Mouse (Mus musculus): ENCODE results near the gene Ceacam19. TPM values are rescaled to one million over a fixed set of nuclear protein-coding genes. Genes with fewer than 3 reads are reported as not detected.

Ceacam19 gene
- polyA plus RNA-seq, 1 experiment = 0.30 TPM

- Histone ChIP-seq H3K27ac (ENCODE audit: control insufficient read depth, insufficient read depth, low read length) (no peak overlapping the region), H3K36me3 (ENCODE audit: control insufficient read depth, insufficient read depth, low read length) (no peaks in the 10 kb centered on the region), H3K4me1 (replicated peaks; ENCODE audit: control insufficient read depth, insufficient read depth, low read length) (peaks cover 50% of the 10 kb centered on the region), H3K4me3 (ENCODE audit: control insufficient read depth, insufficient read depth, low read length) (no peak overlapping the region), H3K27me3 (ENCODE audit: control insufficient read depth, insufficient read depth, low read length) (no peaks in the 10 kb centered on the region)
- DNase-seq = no peak
- 93% methylated on average over 5 of the region's 5 CpGs for WGBS
- TF ChIP-seq POLR2A (IDR thresholded peaks at IDR 0.05; ENCODE audit: control insufficient read depth, extremely low read depth, insufficient read depth, low read length, poor library complexity) (no peak), CTCF (IDR thresholded peaks at IDR 0.05; ENCODE audit: borderline replicate concordance, control insufficient read depth, extremely low read depth, insufficient read depth, low read length, poor library complexity) (no peak)
Observed at GRCm38 (mm10) chr7:19928486-19928885, 40.7 kb upstream of the Ceacam19 start.

GRCm38 (mm10) chr7:19926849-19927480, 39.2 kb upstream of the Ceacam19 start:
- TF ChIP-seq CTCF (IDR thresholded peaks at IDR 0.05; ENCODE audit: borderline replicate concordance, control insufficient read depth, extremely low read depth, insufficient read depth, low read length, poor library complexity) = no peak
- no peaks in the 10 kb centered on the region for H3K27me3 ChIP-seq (ENCODE audit: control insufficient read depth, insufficient read depth, low read length)
- no peak for DNase-seq
- H3K4me3 ChIP-seq (ENCODE audit: control insufficient read depth, insufficient read depth, low read length) = no peak overlapping the region
- H3K4me1 ChIP-seq (replicated peaks; ENCODE audit: control insufficient read depth, insufficient read depth, low read length) = peaks cover 48% of the 10 kb centered on the region
- WGBS = 2% methylated on average over 2 of the region's 2 CpGs
- peak overlapping the region; percentile 72 for H3K27ac ChIP-seq (ENCODE audit: control insufficient read depth, insufficient read depth, low read length)
- no peaks in the 10 kb centered on the region for H3K36me3 ChIP-seq (ENCODE audit: control insufficient read depth, insufficient read depth, low read length)

GRCm38 (mm10) chr7:19925376-19925775, 37.6 kb upstream of the Ceacam19 start:
- no peak for DNase-seq
- Histone ChIP-seq H3K4me3 (ENCODE audit: control insufficient read depth, insufficient read depth, low read length) (no peak overlapping the region), H3K27me3 (ENCODE audit: control insufficient read depth, insufficient read depth, low read length) (no peaks in the 10 kb centered on the region), H3K4me1 (replicated peaks; ENCODE audit: control insufficient read depth, insufficient read depth, low read length) (peaks cover 45% of the 10 kb centered on the region), H3K36me3 (ENCODE audit: control insufficient read depth, insufficient read depth, low read length) (no peaks in the 10 kb centered on the region), H3K27ac (ENCODE audit: control insufficient read depth, insufficient read depth, low read length) (no peak overlapping the region)
- 88% methylated on average over 1 of the region's 1 CpGs for WGBS
- TF ChIP-seq CTCF (IDR thresholded peaks at IDR 0.05; ENCODE audit: borderline replicate concordance, control insufficient read depth, extremely low read depth, insufficient read depth, low read length, poor library complexity) (no peak), POLR2A (IDR thresholded peaks at IDR 0.05; ENCODE audit: control insufficient read depth, extremely low read depth, insufficient read depth, low read length, poor library complexity) (no peak)

GRCm38 (mm10) chr7:19923797-19924196, 36.0 kb upstream of the Ceacam19 start:
- 14% methylated on average over 11 of the region's 15 CpGs for WGBS

GRCm38 (mm10) chr7:19923354-19923753, 35.6 kb upstream of the Ceacam19 start:
- DNase-seq = no peak
- Histone ChIP-seq H3K27me3 (ENCODE audit: control insufficient read depth, insufficient read depth, low read length) (no peaks in the 10 kb centered on the region), H3K36me3 (ENCODE audit: control insufficient read depth, insufficient read depth, low read length) (peaks cover 3% of the 10 kb centered on the region), H3K4me3 (ENCODE audit: control insufficient read depth, insufficient read depth, low read length) (no peak overlapping the region), H3K4me1 (replicated peaks; ENCODE audit: control insufficient read depth, insufficient read depth, low read length) (peaks cover 50% of the 10 kb centered on the region), H3K27ac (ENCODE audit: control insufficient read depth, insufficient read depth, low read length) (peak overlapping the region; percentile 97)
- TF ChIP-seq CTCF (IDR thresholded peaks at IDR 0.05; ENCODE audit: borderline replicate concordance, control insufficient read depth, extremely low read depth, insufficient read depth, low read length, poor library complexity) = no peak
- no peak for TF ChIP-seq POLR2A (IDR thresholded peaks at IDR 0.05; ENCODE audit: control insufficient read depth, extremely low read depth, insufficient read depth, low read length, poor library complexity)
- 12% methylated on average over 2 of the region's 2 CpGs for WGBS

More at GRCm38 (mm10) chr7:19923797-19924196, 36.0 kb upstream of the Ceacam19 start:
- no peaks in the 10 kb centered on the region for H3K36me3 ChIP-seq (ENCODE audit: control insufficient read depth, insufficient read depth, low read length)
- no peaks in the 10 kb centered on the region for H3K27me3 ChIP-seq (ENCODE audit: control insufficient read depth, insufficient read depth, low read length)
- no peak overlapping the region for H3K4me3 ChIP-seq (ENCODE audit: control insufficient read depth, insufficient read depth, low read length)
- TF ChIP-seq POLR2A (IDR thresholded peaks at IDR 0.05; ENCODE audit: control insufficient read depth, extremely low read depth, insufficient read depth, low read length, poor library complexity) (no peak), CTCF (IDR thresholded peaks at IDR 0.05; ENCODE audit: borderline replicate concordance, control insufficient read depth, extremely low read depth, insufficient read depth, low read length, poor library complexity) (no peak)
- H3K27ac ChIP-seq (ENCODE audit: control insufficient read depth, insufficient read depth, low read length) = peak overlapping the region; percentile 97
- H3K4me1 ChIP-seq (replicated peaks; ENCODE audit: control insufficient read depth, insufficient read depth, low read length) = peaks cover 47% of the 10 kb centered on the region
- peak; percentile 54 for DNase-seq

GRCm38 (mm10) chr7:19920506-19921261, 32.9 kb upstream of the Ceacam19 start, which contains the start of gene Pvr:
Pvr (minus strand) TSS chr7:19921160.
- Histone ChIP-seq H3K4me3 (ENCODE audit: control insufficient read depth, insufficient read depth, low read length) (peak within 1 kb of the TSS; percentile 80), H3K36me3 (ENCODE audit: control insufficient read depth, insufficient read depth, low read length) (peaks cover 26% of the 10 kb centered on the region), H3K27me3 (ENCODE audit: control insufficient read depth, insufficient read depth, low read length) (no peaks in the 10 kb centered on the region), H3K27ac (ENCODE audit: control insufficient read depth, insufficient read depth, low read length) (peak within 1 kb of the TSS; percentile 68), H3K4me1 (replicated peaks; ENCODE audit: control insufficient read depth, insufficient read depth, low read length) (peaks cover 40% of the 10 kb centered on the region)
- DNase-seq = peak; percentile 74
- WGBS = under 1% methylated on average over 60 of the region's 60 CpGs
- TF ChIP-seq POLR2A (IDR thresholded peaks at IDR 0.05; ENCODE audit: control insufficient read depth, extremely low read depth, insufficient read depth, low read length, poor library complexity) (no peak), CTCF (IDR thresholded peaks at IDR 0.05; ENCODE audit: borderline replicate concordance, control insufficient read depth, extremely low read depth, insufficient read depth, low read length, poor library complexity) (0 out of 2 replicates have a peak, but pooled peaks have one; percentile 10)

Data from thymus, adult 2 months (tissue).